Mouse (Mus musculus) neural tube, embryonic 14.5 days (tissue): Measurements from ENCODE around the gene Col18a1. TPM values are rescaled to one million over a fixed set of nuclear protein-coding genes. Genes with fewer than 3 reads are reported as not detected.

Experiments
- polyA plus RNA-seq: library from polyadenylated mRNA; unstranded; fragments of >200 nt; fragmentation: Nextera tagmentation; extraction: Ambion mirVana; gene quantifications from 2 replicates; pipeline ENCODE4 v1.2.1, GENCODE M21; 2014

Col18a1 gene
- polyA plus RNA-seq, 1 experiment from 2014 or later, result 5.3 TPM

Other genes starting within 250 kb of the Col18a1 start
- 45.8 and 60.8 TPM in 2 replicates for gene Pcbp3, start 204.7 kb downstream of the Col18a1 start, polyA plus RNA-seq
- 35.6 and 37.4 TPM in 2 replicates for gene Slc19a1, start 134.3 kb downstream of the Col18a1 start, polyA plus RNA-seq
- gene Pofut2, start 92.7 kb upstream of the Col18a1 start, polyA plus RNA-seq, result 42.3 and 52.9 TPM in 2 replicates